Comparison of ENCODE assay signal across 8 mouse cellular contexts in genomic region chr7:142967884-142968808, GRCm38 (mm10). TPM values are rescaled to one million over a fixed set of nuclear protein-coding genes. Genes with fewer than 3 reads are reported as not detected.
DNase-seq lines count a peak whose midpoint lies in the region; ATAC-seq and TF ChIP-seq lines count a peak whose summit lies in the region.

No protein-coding gene starts in this region.

- DNase-seq in spleen, postnatal 10 days (ENCODE audit: low spot score in 2 of 2), result peak; percentile 14 to 44
- no peak for DNase-seq in spleen, adult 12 weeks (ENCODE audit: low spot score)
- peak; percentile 17 for DNase-seq in fibroblast of lung, adult 2 months (ENCODE audit: low read depth)
- DNase-seq in hindbrain, embryonic 11.5 days (ENCODE audit: low spot score), result peak; percentile 81
- peak; percentile 50 to 72 for DNase-seq in left cerebral cortex, adult 2 months (ENCODE audit: extremely low spot score in 1 of 2, low spot score in 2 of 2)
- peak; percentile 55 for DNase-seq in lung, postnatal 36 days
- peak; percentile 33 for DNase-seq in retina, postnatal 7 days (ENCODE audit: low read depth, low spot score)
- peak; percentile 56 for DNase-seq in yolk sac, embryonic 10.5 days (ENCODE audit: low spot score)

- intact Hi-C loops in left cerebral cortex, adult 2 months (cut with DNase I), result no loop called here

- H3K4me2 ChIP-seq in hindbrain, embryonic 11.5 days (replicated peaks; ENCODE audit: low read depth, low read length), result peak overlapping the region; percentile 52

- H3K9ac ChIP-seq in hindbrain, embryonic 11.5 days (ENCODE audit: low read depth, low read length), result no peak overlapping the region

- no peaks in the 10 kb centered on the region for H3K9me3 ChIP-seq in hindbrain, embryonic 11.5 days (ENCODE audit: control insufficient read depth, low read length)

- peaks cover 64% of the 10 kb centered on the region for H3K27me3 ChIP-seq in hindbrain, embryonic 11.5 days (ENCODE audit: control insufficient read depth, insufficient read depth, low read length)

- H3K36me3 ChIP-seq in hindbrain, embryonic 11.5 days (ENCODE audit: control insufficient read depth, insufficient read depth, low read length), result no peaks in the 10 kb centered on the region

- peak overlapping the region; percentile 29 for H3K4me3 ChIP-seq in hindbrain, embryonic 11.5 days (ENCODE audit: low read depth, low read length)
- H3K4me3 ChIP-seq in left cerebral cortex, adult 2 months, result peak overlapping the region; percentile 40

- H3K27ac ChIP-seq in hindbrain, embryonic 11.5 days (ENCODE audit: low read depth, low read length), result no peak overlapping the region
- H3K27ac ChIP-seq in left cerebral cortex, adult 2 months, result no peak overlapping the region

- no peak; the same call in none of the 2 replicates for TF ChIP-seq CTCF in left cerebral cortex, adult 2 months (IDR thresholded peaks at IDR 0.05)

- ATAC-seq in hindbrain, embryonic 11.5 days (ENCODE audit: low FRiP score), result peak; percentile 64; the same call in 1 of the 2 replicates

- peaks cover 10% of the 10 kb centered on the region; the same call in 1 of the 2 replicates for H3K4me1 ChIP-seq in hindbrain, embryonic 11.5 days (replicated peaks; ENCODE audit: control insufficient read depth, insufficient read depth, low read length)

- under 1% methylated on average over 87 of the region's 90 CpGs for WGBS in hindbrain, embryonic 11.5 days

RNA-seq across cellular contexts. Expression of gene Ascl2, which starts 0.9 kb away (rescaled TPM):
- 0.27 and 0.34 TPM in 2 replicates for polyA plus RNA-seq in hindbrain, embryonic 11.5 days (2014; fragmentation: Nextera tagmentation; extraction: Ambion mirVana)
- under 1 TPM; 0.42 to 0.57 TPM for total RNA-seq in left cerebral cortex, adult 2 months (2021)

RNA-seq across cellular contexts. Expression of gene Tspan32, which starts 36.7 kb away (rescaled TPM):
- polyA plus RNA-seq in hindbrain, embryonic 11.5 days (2014; fragmentation: Nextera tagmentation; extraction: Ambion mirVana), result 5.8 and 8.3 TPM in 2 replicates
- under 1 TPM in 1 of 2 experiments, not detected in 1; 0.07 TPM for total RNA-seq in left cerebral cortex, adult 2 months (2021)

RNA-seq across cellular contexts. Expression of gene Th, which starts 37.2 kb away (rescaled TPM):
- 13.4 and 13.9 TPM in 2 replicates for polyA plus RNA-seq in hindbrain, embryonic 11.5 days (2014; fragmentation: Nextera tagmentation; extraction: Ambion mirVana)
- 1 to 10 TPM; 1.1 to 1.5 TPM for total RNA-seq in left cerebral cortex, adult 2 months (2021)
